Mouse (Mus musculus): ENCODE measurements at regions not wholly inside any gene's neighbourhood (a gene's known extent, or its start where the extent isn't known, plus 50 kb on each side); places are given as distances from the start of the nearest gene placed in this dataset.

DNA sequence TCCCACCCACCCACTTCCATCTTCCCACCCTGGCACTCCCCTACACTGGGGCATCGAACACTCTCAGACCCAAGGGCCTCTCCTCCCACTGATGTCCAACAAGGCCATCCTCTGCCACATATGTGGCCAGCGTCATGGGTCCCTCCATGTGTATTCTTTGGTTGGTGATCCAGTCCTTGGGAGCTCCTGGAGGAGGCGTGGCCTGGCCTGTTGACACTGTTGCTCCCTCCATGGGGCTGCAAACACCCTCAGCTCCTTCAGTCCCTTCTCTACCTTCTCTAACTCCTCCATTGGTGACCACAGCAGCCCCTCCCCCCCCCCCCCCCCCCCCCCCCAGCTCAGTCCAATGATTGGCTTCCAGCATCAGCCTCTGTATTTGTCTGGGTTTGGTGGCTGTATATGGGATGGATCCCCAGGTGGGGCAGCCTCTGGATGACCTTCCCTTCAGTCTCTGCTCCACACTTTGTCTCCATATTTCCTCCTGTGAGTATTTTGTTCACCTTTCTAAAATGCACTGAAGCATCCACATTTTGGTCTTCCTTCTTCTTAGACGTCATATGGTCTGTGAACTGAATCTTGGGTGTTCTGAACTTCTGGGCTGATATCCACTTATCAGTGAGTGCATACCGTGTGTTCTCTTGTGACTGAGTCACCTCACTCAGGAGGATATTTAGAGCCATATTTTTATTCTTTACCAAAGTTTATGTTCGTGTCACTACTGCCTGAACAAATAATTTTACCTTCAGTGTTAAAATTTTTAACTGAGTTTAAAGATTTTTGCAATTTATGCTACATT, 82.1 kb upstream of the Tnp1 start:
- no peak for DNase-seq

DNA sequence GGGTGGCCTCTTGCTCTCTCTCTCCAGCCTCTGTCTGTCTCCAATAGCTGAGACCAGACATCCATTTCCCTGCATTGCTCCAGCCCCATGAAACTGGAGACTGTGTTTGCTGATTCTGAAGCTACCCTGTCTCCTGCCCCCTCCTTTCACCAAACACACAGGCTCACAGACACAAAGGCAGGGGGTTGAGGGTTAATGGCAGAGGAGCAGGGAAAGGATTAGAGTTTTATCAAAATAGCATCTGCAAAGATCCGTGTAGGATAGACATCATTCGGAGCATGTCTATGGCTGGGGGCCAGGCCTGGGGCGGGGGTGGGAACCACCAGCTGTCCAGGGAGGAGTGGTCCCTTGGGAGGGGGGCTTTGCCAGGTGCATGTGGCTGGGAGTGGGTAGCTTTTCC, 73.9 kb upstream of the Tnp1 start:
- no peak for DNase-seq

DNA sequence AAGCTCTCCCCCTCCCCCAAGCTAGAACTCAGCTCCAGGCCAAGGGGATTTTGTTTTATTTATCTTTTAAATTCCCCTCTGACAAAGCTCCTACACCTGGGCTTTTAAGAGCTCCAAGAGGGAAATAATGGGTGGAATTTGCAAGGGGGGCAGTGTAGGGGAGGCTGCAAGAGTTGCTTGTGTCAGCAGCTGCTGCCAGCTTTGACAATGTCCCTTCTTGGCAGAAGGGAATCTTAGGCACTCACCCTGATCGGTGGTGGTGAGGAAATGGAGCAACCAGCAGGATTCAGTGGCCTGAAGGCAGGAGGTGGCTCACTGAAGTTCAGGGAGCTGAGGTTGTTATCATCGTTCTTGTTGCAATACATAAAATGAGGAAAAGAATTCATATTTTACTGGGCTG, 72.8 kb upstream of the Tnp1 start:
- no peak for DNase-seq

- no peak for DNase-seq
These were observed 69.2 kb upstream of the Tnp1 start for GRCm38 (mm10) chr1:73084946-73085345.

GRCm38 (mm10) chr1:73083396-73083795, 67.7 kb upstream of the Tnp1 start:
- DNase-seq, result no peak

DNA sequence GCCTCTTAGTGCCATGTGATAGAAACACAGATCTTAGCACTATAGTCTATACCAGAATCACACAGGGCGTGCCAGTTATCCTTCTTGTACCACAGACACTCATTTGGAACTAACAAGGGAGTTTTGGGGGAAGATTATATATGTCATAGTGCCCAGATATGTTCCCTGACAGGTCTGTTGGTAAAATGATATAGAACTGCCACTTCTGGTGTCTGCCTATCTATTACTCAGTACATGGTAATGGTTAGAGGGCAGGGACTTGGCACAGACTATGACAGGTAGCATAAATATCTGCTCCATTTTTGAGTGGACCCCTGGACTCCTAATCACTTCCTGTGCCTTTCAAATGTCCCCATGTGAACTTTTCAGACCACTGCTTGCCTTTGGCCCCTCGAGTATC, 63.8 kb upstream of the Tnp1 start:
- DNase-seq, result no peak

GRCm38 (mm10) chr1:73077156-73077555, 61.4 kb upstream of the Tnp1 start:
- DNase-seq, result no peak

- no peak for DNase-seq
These were observed 60.1 kb upstream of the Tnp1 start for GRCm38 (mm10) chr1:73075699-73076373.

DNA sequence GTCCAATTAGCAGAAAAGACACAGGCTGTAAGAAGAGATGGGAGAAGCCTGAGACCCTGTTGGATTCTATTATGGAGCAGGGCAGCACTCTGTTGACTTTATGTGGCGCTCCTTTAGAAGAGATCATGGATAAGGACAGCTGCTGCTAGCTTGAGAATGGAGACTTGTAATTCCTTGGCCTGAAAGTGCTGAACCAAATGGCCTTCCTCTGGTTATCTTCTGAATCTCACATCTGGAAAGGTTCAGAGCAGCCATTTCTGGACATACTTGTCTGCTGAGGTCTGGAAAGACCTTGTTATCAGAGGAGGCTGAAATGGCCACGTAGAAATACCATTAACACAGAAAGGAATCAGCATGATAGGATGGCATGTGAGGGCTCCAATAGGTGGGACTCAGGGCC, 59.5 kb upstream of the Tnp1 start:
- no peak for DNase-seq

DNA sequence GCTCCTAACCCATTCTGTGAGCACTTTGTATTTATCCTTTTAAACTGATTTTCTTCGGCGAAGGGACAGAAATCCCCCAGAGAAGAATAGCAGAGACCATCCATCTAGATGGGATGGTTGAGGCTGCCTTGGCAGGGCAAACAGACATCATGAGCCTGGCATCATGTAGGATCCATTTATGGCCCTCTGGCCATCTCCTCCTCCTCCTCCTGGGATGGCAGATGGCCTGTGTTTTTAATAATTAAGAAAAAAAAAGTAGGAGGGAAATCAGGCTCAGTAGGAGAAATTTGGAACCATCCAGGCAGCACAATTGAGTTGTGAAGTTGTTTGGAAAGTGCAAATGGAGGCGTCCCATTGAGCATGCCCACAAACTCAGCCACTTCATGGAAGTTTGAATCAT, 58.8 kb upstream of the Tnp1 start:
- no peak for DNase-seq

GRCm38 (mm10) chr1:73072237-73072904, 56.7 kb upstream of the Tnp1 start:
- no peak for DNase-seq

DNA sequence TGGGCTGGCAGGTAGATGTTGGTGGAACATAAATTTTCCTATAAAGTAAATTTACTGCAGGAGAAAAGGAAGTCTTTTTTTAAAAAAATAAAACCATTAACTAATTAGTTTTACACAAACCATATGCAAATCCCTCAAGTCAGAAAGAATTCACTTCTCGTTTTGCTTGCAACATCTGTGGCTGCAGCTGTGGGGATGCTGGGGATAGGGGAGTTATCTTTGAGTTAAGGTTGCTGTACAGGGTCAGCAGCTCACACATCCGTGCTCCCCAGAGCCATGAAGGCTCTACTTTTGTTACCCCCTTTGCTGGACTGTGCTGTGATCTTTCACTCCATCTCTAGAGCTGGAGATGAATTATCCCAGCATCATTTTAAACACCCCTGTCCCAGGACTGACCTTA, 54.4 kb upstream of the Tnp1 start:
- no peak for DNase-seq

Data from right cerebral cortex, postnatal 25 days (tissue).